12 mouse cellular contexts compared by ENCODE assay signal in genomic region chr17:29443724-29444123, GRCm38 (mm10). TPM values are rescaled to one million over a fixed set of nuclear protein-coding genes. Genes with fewer than 3 reads are reported as not detected.
DNase-seq lines count a peak whose midpoint lies in the region; ATAC-seq and TF ChIP-seq lines count a peak whose summit lies in the region.
"Had no signal": no experiment of that assay in that cellular context is flagged by ENCODE, and none has a peak within 500 bp of the region (broad histone marks: within the 10 kb centered on the region; RNA-seq: fewer than 3 reads in every experiment).

No protein-coding gene starts in this region.

- peak; percentile 13 to 69; a peak in 3 of 4 replicates for TF ChIP-seq EP300 in MEL (IDR thresholded peaks at IDR 0.05; ENCODE audit: low read depth in 1 of 2, low read length in 2 of 2)

- DNase-seq in heart, embryonic 10.5 days (ENCODE audit: low spot score), result peak; percentile 94
- DNase-seq in heart, postnatal 36 days, result no peak
- DNase-seq in MEL (ENCODE audit: low read depth, low spot score), result peak; percentile 49
- DNase-seq in adrenal gland, adult 8-10 months, result no peak
- no peak for DNase-seq in kidney, postnatal 10 days
- DNase-seq in cerebellum, postnatal 10 days, result no peak
- DNase-seq: thymus, postnatal 36 days had no signal

- H3K27me3 ChIP-seq in heart, embryonic 10.5 days (ENCODE audit: insufficient read depth, poor library complexity, severe bottlenecking), result no peaks in the 10 kb centered on the region
- H3K27me3 ChIP-seq in MEL (ENCODE audit: control insufficient read depth in 1 of 2, insufficient read depth in 2 of 2, low read length in 2 of 2), result no peaks in the 10 kb centered on the region
- H3K27me3 ChIP-seq in intestine, postnatal 0 days (replicated peaks; ENCODE audit: control insufficient read depth, insufficient read depth, low read length), result no peaks in the 10 kb centered on the region
- no peaks in the 10 kb centered on the region for H3K27me3 ChIP-seq in small intestine, adult 2 months (ENCODE audit: control insufficient read depth, insufficient read depth, low read length)
- H3K27me3 ChIP-seq: kidney, embryonic 15.5 days; megakaryocyte, embryonic 14.5 days had no signal

- TF ChIP-seq POLR2A in MEL (IDR thresholded peaks at IDR 0.05; ENCODE audit: control insufficient read depth in 1 of 2, insufficient read depth in 1 of 2, low read depth in 1 of 2, low read length in 2 of 2, poor library complexity in 1 of 2), result no peak
- TF ChIP-seq POLR2A in small intestine, adult 2 months (IDR thresholded peaks at IDR 0.05; ENCODE audit: low read depth, low read length), result no peak

- H3K36me3 ChIP-seq in heart, embryonic 10.5 days, result no peaks in the 10 kb centered on the region
- H3K36me3 ChIP-seq in MEL (ENCODE audit: control insufficient read depth in 1 of 2, insufficient read depth in 2 of 2, low read length in 2 of 2), result peaks cover 0 to 60% of the 10 kb centered on the region in 2 experiments; a peak in 2 of 4 replicates
- H3K36me3 ChIP-seq in intestine, postnatal 0 days (ENCODE audit: control insufficient read depth, insufficient read depth), result no peaks in the 10 kb centered on the region
- H3K36me3 ChIP-seq in small intestine, adult 2 months (ENCODE audit: control insufficient read depth, insufficient read depth, low read length), result no peaks in the 10 kb centered on the region
- H3K36me3 ChIP-seq: kidney, embryonic 15.5 days had no signal

- intact Hi-C loops in heart, postnatal 36 days (cut with DNase I), result no loop called here

- 57% methylated on average over 4 of the region's 4 CpGs for WGBS in heart, embryonic 10.5 days
- WGBS in intestine, postnatal 0 days, result 46% methylated on average over 4 of the region's 4 CpGs
- 82% methylated on average over 4 of the region's 4 CpGs for WGBS in small intestine, adult 2 months

- ATAC-seq in intestine, postnatal 0 days, result no peak

- no peak overlapping the region for H3K4me3 ChIP-seq in heart, embryonic 10.5 days
- no peak overlapping the region for H3K4me3 ChIP-seq in MEL (ENCODE audit: control insufficient read depth in 1 of 2, insufficient read depth in 1 of 2, low read depth in 2 of 2, low read length in 2 of 2)
- H3K4me3 ChIP-seq in intestine, postnatal 0 days (ENCODE audit: low read depth, low read length), result no peak overlapping the region
- H3K4me3 ChIP-seq in small intestine, adult 2 months (ENCODE audit: low read depth, low read length), result no peak overlapping the region
- H3K4me3 ChIP-seq: kidney, embryonic 15.5 days; megakaryocyte, embryonic 14.5 days; myocyte had no signal

- no peak overlapping the region for H3K4me2 ChIP-seq in intestine, postnatal 0 days (replicated peaks; ENCODE audit: low read depth)
- H3K4me2 ChIP-seq: kidney, embryonic 15.5 days had no signal

- H3K27ac ChIP-seq in heart, embryonic 10.5 days, result peak overlapping the region; percentile 85
- peak overlapping the region; percentile 56; the same call in 1 of the 2 replicates for H3K27ac ChIP-seq in MEL (ENCODE audit: control insufficient read depth, low read depth, low read length)
- H3K27ac ChIP-seq in intestine, postnatal 0 days (ENCODE audit: low read depth, low read length), result peak overlapping the region; percentile 71; the same call in 1 of the 2 replicates
- 0 out of 2 replicates have a peak overlapping the region, but pooled peaks have one; percentile 17 for H3K27ac ChIP-seq in small intestine, adult 2 months (ENCODE audit: insufficient read depth, low read depth, low read length)
- H3K27ac ChIP-seq: kidney, embryonic 15.5 days had no signal

- H3K9ac ChIP-seq in MEL (ENCODE audit: control insufficient read depth, low read depth, low read length, poor library complexity, severe bottlenecking), result no peak overlapping the region; the same call in 1 of the 2 replicates
- H3K9ac ChIP-seq in intestine, postnatal 0 days (ENCODE audit: low read depth, low read length), result no peak overlapping the region
- H3K9ac ChIP-seq: kidney, embryonic 15.5 days had no signal

- H3K9me3 ChIP-seq in heart, embryonic 10.5 days, result no peaks in the 10 kb centered on the region
- no peaks in the 10 kb centered on the region for H3K9me3 ChIP-seq in MEL (replicated peaks; ENCODE audit: insufficient read depth, low read length)
- no peaks in the 10 kb centered on the region for H3K9me3 ChIP-seq in intestine, postnatal 0 days (ENCODE audit: control insufficient read depth)
- H3K9me3 ChIP-seq: kidney, embryonic 15.5 days; megakaryocyte, embryonic 14.5 days had no signal

- no peaks in the 10 kb centered on the region for H3K79me2 ChIP-seq in MEL (ENCODE audit: control insufficient read depth, insufficient read depth, low read length, poor library complexity)

- H3K4me1 ChIP-seq in heart, embryonic 10.5 days, result peaks cover 79% of the 10 kb centered on the region
- H3K4me1 ChIP-seq in MEL (ENCODE audit: control insufficient read depth in 1 of 2, insufficient read depth in 2 of 2, low read length in 2 of 2), result peaks cover 21 to 87% of the 10 kb centered on the region in 2 experiments
- peaks cover 17% of the 10 kb centered on the region for H3K4me1 ChIP-seq in intestine, postnatal 0 days (replicated peaks; ENCODE audit: control insufficient read depth, insufficient read depth, low read length)
- H3K4me1 ChIP-seq in small intestine, adult 2 months (ENCODE audit: control insufficient read depth, insufficient read depth, insufficient read length, low read length), result peaks cover 41% of the 10 kb centered on the region; the same call in 1 of the 2 replicates

- no peak for TF ChIP-seq CTCF in MEL (IDR thresholded peaks at IDR 0.05 in 2 of 3, conservative IDR thresholded peaks at IDR 0.05 in 1 of 3; ENCODE audit: control insufficient read depth in 1 of 3, insufficient read depth in 1 of 3, low read depth in 2 of 3, low read length in 3 of 3, poor library complexity in 1 of 3, severe bottlenecking in 1 of 3)
- TF ChIP-seq CTCF in intestine, postnatal 0 days (IDR thresholded peaks at IDR 0.05; ENCODE audit: low read depth), result 0 out of 2 replicates have a peak, but pooled peaks have one; percentile 4
- no peak for TF ChIP-seq CTCF in small intestine, adult 2 months (IDR thresholded peaks at IDR 0.05; ENCODE audit: extremely low read depth, insufficient read length, insufficient replicate concordance, low read depth, low read length)

- no peak for TF ChIP-seq RAD21 in MEL (IDR thresholded peaks at IDR 0.05; ENCODE audit: low read depth, low read length)

TF ChIP-seq in MEL, 35 proteins besides CTCF, POLR2A, EP300 and RAD21:
- no peak for TF ChIP-seq CHD2 (IDR thresholded peaks at IDR 0.05; ENCODE audit: low read length)
- TF ChIP-seq POLR2AphosphoS2 (IDR thresholded peaks at IDR 0.05; ENCODE audit: low read length), result no peak
- no peak for TF ChIP-seq KAT2A (conservative IDR thresholded peaks at IDR 0.05; ENCODE audit: low read depth, low read length)
- TF ChIP-seq CHD1 (IDR thresholded peaks at IDR 0.05; ENCODE audit: low read depth, low read length), result no peak
- no peak for TF ChIP-seq ZKSCAN1 (IDR thresholded peaks at IDR 0.05; ENCODE audit: low read depth, low read length)
- TF ChIP-seq USF1 (IDR thresholded peaks at IDR 0.05; ENCODE audit: low read depth, low read length), result peak; percentile 38; the same call in 1 of the 2 replicates
- no peak for TF ChIP-seq POLR2AphosphoS5 (IDR thresholded peaks at IDR 0.05; ENCODE audit: borderline replicate concordance, low read depth, low read length)
- TF ChIP-seq SMC3 (IDR thresholded peaks at IDR 0.05; ENCODE audit: low read depth, low read length), result no peak
- no peak for TF ChIP-seq USF2 (IDR thresholded peaks at IDR 0.05; ENCODE audit: borderline replicate concordance in 1 of 2, insufficient read depth in 1 of 2, low read depth in 1 of 2, low read length in 2 of 2)
- peak; percentile 84 for TF ChIP-seq ETS1 (IDR thresholded peaks at IDR 0.05; ENCODE audit: low read depth, low read length)
- TF ChIP-seq ZC3H11A (IDR thresholded peaks at IDR 0.05; ENCODE audit: low read depth, low read length), result no peak
- TF ChIP-seq GABPA (IDR thresholded peaks at IDR 0.05; ENCODE audit: low read depth, low read length), result no peak
- TF ChIP-seq NELFE (IDR thresholded peaks at IDR 0.05; ENCODE audit: low read depth, low read length), result no peak
- peak; percentile 58 for TF ChIP-seq TCF12 (IDR thresholded peaks at IDR 0.05; ENCODE audit: low read depth, low read length)
- TF ChIP-seq JUND (IDR thresholded peaks at IDR 0.05; ENCODE audit: low read depth, low read length), result no peak
- no peak for TF ChIP-seq TBP (IDR thresholded peaks at IDR 0.05; ENCODE audit: low read depth, low read length)
- no peak for TF ChIP-seq MYC (IDR thresholded peaks at IDR 0.05; ENCODE audit: low read depth, low read length)
- TF ChIP-seq RCOR1 (IDR thresholded peaks at IDR 0.05; ENCODE audit: low read depth, low read length), result peak; percentile 91
- TF ChIP-seq TAL1 (IDR thresholded peaks at IDR 0.05; ENCODE audit: low read length), result peak; percentile 89
- peak; percentile 88 for TF ChIP-seq BHLHE40 (IDR thresholded peaks at IDR 0.05; ENCODE audit: borderline replicate concordance, low read depth, low read length)
- no peak for TF ChIP-seq MAZ (IDR thresholded peaks at IDR 0.05; ENCODE audit: low read depth, low read length)
- TF ChIP-seq MAFK (IDR thresholded peaks at IDR 0.05; ENCODE audit: borderline replicate concordance, low read depth, low read length), result no peak
- TF ChIP-seq SIN3A (IDR thresholded peaks at IDR 0.05; ENCODE audit: low read length), result peak; percentile 29; the same call in 1 of the 2 replicates
- TF ChIP-seq MEF2A (IDR thresholded peaks at IDR 0.05; ENCODE audit: extremely low read depth, insufficient replicate concordance, low read depth, low read length, poor library complexity, severe bottlenecking), result no peak

RNA-seq across cellular contexts. Expression of gene Pim1, which starts 46.8 kb away (rescaled TPM):
- 28.7 and 31.4 TPM in 2 replicates for polyA plus RNA-seq in heart, embryonic 10.5 days (2016; fragmentation: Nextera tagmentation; extraction: Ambion mirVana)
- 10 to 100 TPM; 22.3 to 36.3 TPM for total RNA-seq in heart, postnatal 36 days (2021)
- 27.8 and 30.6 TPM in 2 replicates for total RNA-seq in MEL (2012; rRNA removed)
- 10 to 100 TPM in 1 of 2 experiments, not detected in 1; 52.1 TPM for polyA plus RNA-seq in MEL (2012; ENCODE audit: insufficient read depth in 1 of 2, insufficient read length in 2 of 2, low read depth in 1 of 2, low replicate concordance in 2 of 2, missing spikeins in 1 of 2)
- polyA plus RNA-seq in intestine, postnatal 0 days (2015; fragmentation: Nextera tagmentation; extraction: Ambion mirVana), result 16.8 and 18.9 TPM in 2 replicates
- polyA plus RNA-seq in small intestine, adult 2 months (2012; rRNA removed), result 38.9 and 160 TPM in 2 replicates
- total RNA-seq in adrenal gland, adult 8-10 months (2022), result 100 to 1,000 TPM in 1 of 4 experiments, 10 to 100 TPM in 3; 55.1 to 168 (median 83.0) TPM

Comparison
In these comparisons a context has a peak if more than half of its experiments do, and no peak if none do; other contexts are left out.
1. DNase-seq: peak in heart, embryonic 10.5 days (single experiment) and MEL (single experiment); none in heart, postnatal 36 days (0 of 2), adrenal gland, adult 8-10 months (single experiment), kidney, postnatal 10 days (single experiment) and cerebellum, postnatal 10 days (0 of 2).
2. H3K27ac ChIP-seq: peak in every context shown above with its lines; median percentile 85 in heart, embryonic 10.5 days; 71 in intestine, postnatal 0 days; 56 in MEL; 17 in small intestine, adult 2 months.